Mouse (Mus musculus) T-helper 17 cell (primary cell): ENCODE data around the gene Slamf9.

Experiments
- in situ Hi-C, 2 experiments: fragments of 300-600 bp; cut with MboI, MseI; formaldehyde crosslinking; loops; 1 replicate in 1 of 2; 2 replicates in 1 of 2; pipeline ENCODE4 v1.15.1; 2025; ENCODE audit warnings: high pct_unique_total_duplicates in 2 of 2

Gene Slamf9

DNA sequence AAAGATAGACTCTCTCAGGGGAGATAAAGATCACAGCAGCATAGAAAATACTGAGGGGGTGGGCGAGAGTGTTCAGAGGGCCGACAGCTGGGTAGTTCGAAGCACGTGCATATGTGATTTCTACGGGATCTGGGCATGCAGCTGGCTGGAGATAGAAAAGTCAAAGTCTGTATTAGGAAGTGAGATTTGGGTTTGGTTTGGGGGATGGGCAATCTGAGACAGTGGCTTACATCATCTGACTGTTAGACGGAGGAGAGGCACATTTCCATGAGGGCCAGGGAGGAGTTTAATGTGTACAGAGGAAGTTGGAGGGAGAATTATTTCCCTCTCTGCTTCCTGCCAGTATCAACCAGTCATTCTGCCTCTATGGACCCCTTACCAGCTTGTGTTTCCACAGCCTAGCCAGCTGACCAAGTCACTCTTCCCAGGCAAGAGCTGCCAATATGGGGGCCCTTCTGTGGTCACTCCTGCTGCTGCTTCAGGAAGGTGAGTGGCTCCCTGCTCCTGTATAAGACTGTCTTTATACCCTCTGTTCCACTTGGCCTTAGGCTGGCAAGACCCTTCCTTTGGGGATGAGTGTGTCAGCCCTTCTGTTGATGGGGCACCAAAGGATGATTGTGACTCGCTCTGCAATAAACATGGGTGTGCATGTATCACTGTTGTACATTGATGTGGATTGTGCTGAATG, at the start of gene Slamf9:
Gene Slamf9, plus strand, starts transcription at position 305 of the 688 bp plus-strand sequence.
- in situ Hi-C loops: no loop called here

GRCm38 (mm10) chr1:172426419-172426818, 48.7 kb upstream of the Slamf9 start:
- in situ Hi-C loops: no loop called here

- in situ Hi-C loops: no loop called here
Measured at GRCm38 (mm10) chr1:172427841-172428240, 47.3 kb upstream of the Slamf9 start.

DNA sequence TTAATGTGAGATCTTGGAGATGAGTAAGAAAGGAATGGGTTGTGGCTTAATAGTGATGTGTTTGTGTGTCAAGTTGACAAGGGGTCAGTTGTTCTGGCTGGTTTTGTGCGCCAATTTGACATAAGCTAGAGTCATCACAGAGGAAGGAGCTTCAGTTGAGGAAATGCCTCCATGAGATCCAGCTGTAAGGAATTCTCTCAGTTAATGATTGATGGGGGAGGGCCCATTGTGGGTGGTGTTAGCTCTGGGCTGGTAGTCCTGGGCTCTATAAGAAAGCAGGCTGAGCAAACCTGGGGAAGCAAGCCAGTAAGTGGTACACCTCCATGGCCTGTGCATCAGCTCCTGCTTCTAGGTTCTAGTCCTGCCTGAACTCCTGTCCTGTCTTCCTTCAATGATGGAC, 46.5 kb upstream of the Slamf9 start:
- in situ Hi-C loops: no loop called here

- in situ Hi-C loops: no loop called here
Measured at GRCm38 (mm10) chr1:172430731-172431220, 44.4 kb upstream of the Slamf9 start.

GRCm38 (mm10) chr1:172431836-172432586, 43.1 kb upstream of the Slamf9 start:
- in situ Hi-C loops: no loop called here

DNA sequence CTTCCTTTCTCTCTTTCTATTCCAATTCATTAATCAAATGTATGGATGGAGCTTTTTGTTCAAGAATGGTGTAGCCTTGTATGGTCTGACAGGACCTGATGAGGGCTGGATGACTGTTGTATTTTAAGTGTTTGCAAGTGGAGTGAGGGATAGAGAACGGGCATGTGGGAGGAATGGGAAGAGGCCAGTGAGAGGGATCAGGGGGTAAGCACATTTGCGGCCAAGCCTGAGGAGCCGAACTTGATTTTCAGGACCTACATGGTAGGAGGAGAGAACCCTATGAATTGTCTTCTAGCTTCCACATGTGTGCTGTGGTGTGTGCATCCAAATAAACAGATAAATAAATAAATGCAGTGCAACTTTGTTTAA, 42.6 kb upstream of the Slamf9 start:
- in situ Hi-C loops: no loop called here

DNA sequence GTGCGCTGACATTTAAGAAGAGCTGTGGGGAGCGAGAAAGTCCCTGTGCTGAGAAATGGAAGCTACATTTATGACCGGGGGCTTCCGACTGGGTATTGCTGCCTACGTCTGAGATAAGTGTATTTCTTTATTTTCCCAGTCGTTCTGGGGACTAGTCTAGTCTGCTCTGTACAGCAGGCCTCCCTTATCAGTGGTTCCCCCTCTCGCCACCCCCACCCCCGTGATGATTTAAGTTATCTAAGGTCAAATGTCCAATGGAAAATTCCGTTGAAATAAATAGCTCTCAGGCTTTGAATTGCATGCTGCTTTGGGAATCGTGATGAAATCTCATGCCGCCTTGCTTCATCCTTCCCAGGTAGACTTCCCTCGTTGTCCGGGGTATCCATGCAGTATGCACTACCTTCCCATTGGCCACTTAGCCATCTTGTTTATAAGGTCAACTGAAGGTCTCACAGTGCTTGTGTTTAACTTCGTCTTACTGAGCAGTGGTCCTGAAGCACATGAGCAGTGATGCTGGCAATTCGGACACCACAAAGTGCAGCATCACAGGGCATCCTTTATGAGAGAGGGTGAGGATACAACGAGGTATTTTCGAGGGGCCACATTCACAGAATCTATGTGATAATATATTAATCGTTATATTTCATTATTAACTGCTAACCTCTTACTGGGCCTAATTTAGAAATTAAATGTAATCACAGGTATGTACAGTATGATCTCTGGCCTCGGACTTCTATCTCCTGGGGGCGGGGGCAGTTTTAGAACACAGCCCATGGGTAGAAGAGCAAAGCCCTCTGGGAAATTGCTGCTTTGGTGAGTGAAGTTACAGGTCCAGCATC, 41.9 kb upstream of the Slamf9 start:
- in situ Hi-C loops: no loop called here

- in situ Hi-C loops: no loop called here
Measured at GRCm38 (mm10) chr1:172433851-172434165, 41.4 kb upstream of the Slamf9 start.

GRCm38 (mm10) chr1:172436785-172437184, 38.4 kb upstream of the Slamf9 start:
- in situ Hi-C loops: no loop called here

- in situ Hi-C loops: no loop called here
Measured at GRCm38 (mm10) chr1:172438621-172439020, 36.5 kb upstream of the Slamf9 start.

DNA sequence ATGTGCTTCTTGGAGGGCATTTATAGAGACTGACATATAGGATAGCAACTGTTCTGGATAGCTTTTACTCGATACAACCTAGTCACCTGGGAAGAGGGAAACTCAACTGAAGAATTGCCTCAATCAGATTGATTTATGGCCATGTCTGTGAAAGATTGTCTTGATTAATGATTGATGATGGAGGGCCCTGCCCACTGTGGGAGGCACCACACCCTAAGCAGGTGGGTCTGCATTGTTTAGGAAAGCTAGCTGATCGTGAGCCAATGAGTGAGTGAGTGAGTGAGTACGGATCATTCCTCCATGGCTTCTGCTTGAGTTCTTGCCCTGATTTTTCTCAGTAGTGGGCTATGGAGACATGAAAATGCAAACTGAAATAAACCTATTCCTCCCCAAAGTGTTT, 34.6 kb upstream of the Slamf9 start:
- in situ Hi-C loops: no loop called here

DNA sequence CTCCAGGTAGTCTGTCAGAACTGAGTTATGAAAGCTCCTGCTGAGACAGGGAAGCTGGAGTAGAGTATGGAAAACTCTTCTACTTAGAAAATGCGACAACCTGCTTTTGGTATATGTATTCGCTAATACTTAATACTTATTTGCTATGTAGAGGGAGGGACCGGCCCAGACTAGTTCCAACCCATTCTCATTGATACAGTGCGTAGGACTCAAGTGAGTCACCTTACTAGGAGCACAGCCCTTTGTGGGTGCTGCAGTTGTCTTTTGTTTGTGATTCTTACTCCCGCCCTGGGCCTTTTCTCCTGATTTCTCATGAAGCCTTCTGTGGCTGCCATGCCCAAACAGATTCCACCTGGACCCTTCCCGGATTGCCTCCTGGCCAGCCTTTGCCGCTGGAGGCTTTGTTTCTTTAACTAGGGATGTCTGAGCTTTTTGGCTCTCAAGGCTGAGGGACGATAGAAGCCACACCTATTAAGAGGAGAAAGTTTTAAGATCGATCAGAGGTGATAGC, 33.2 kb upstream of the Slamf9 start:
- in situ Hi-C loops: no loop called here

DNA sequence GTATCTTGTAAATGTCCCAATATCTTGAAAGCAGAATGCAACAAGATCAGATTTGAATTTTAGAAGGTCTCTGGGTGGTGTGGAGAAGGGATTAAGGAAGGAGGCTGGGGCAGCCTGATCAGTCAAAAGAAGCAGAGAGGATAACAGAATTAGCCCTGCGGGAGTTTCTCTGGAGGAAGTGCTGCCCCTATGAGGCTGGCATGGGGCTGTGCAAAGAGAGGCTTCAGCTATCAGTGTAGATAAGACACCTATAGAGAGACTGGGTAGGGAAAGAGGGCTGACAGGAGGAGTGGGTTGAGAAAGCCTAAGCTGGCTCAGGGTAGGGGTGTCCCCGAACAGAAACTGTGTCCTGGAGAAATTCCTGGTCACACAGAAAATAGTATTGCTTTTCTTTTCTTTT, 24.9 kb upstream of the Slamf9 start:
- in situ Hi-C loops: no loop called here

DNA sequence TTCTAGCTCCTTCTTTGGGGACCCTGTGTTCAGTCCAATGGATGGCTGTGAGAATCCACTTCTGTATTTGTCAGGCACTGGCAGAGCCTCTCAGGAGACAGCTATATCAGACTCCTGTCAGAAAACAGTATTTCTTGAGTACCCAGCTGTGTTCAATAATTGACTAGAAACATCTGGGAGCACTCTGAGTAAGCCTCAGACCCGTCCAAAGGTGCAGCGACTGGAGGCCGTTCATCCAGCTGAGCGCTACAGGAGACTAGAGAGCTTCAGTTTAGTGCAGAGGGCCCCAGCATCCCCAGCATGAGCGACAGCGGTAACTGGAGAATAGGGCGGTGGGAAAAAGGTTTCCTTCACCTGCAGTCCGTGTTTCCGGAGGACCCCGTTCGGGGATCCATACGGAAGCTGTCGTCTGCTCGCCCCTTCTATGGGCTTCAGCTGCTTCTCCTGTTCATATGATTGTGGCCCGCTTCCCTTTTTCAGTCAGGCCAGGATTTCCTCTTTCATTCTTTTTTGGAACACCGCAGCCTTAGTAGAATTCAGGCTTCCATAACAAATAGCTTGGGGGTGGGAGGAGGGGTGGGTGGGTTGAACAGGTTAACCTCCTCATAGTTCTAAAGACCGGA, 24.2 kb upstream of the Slamf9 start:
- in situ Hi-C loops: no loop called here

- in situ Hi-C loops: no loop called here
Measured at GRCm38 (mm10) chr1:172452911-172453310, 22.2 kb upstream of the Slamf9 start.

GRCm38 (mm10) chr1:172453810-172454209, 21.3 kb upstream of the Slamf9 start:
- in situ Hi-C loops: no loop called here

GRCm38 (mm10) chr1:172455416-172455815, 19.7 kb upstream of the Slamf9 start:
- in situ Hi-C loops: no loop called here

- in situ Hi-C loops: no loop called here
Measured at GRCm38 (mm10) chr1:172456001-172456677, 19.0 kb upstream of the Slamf9 start.

- in situ Hi-C loops: no loop called here
Measured at GRCm38 (mm10) chr1:172457196-172457595, 18.0 kb upstream of the Slamf9 start.

DNA sequence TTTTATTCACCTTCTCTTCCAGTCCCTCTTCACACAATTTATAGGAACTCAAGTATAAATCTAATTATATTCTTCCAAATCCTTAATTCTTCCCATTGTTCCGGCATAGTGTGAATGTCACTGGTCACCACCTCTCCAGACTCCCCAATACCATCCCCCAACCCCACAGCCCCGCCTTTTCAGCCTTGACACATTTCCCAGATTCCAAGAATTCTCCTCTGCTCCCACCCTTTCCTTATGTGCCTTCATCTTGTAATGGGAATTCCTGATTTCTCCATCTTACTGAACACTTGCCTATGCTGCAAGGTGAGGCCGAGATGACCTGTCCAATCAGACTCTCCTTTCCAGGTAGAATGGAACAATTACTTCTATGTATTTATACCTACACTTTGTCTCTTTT, 17.1 kb upstream of the Slamf9 start:
- in situ Hi-C loops: no loop called here
